8 mouse cellular contexts compared by ENCODE assay signal in genomic region chr17:29034264-29034663, GRCm38 (mm10). TPM values are rescaled to one million over a fixed set of nuclear protein-coding genes. Genes with fewer than 3 reads are reported as not detected.
DNase-seq lines count a peak whose midpoint lies in the region; ATAC-seq and TF ChIP-seq lines count a peak whose summit lies in the region.

No protein-coding gene starts in this region.

- H3K9ac ChIP-seq in heart, embryonic 12.5 days = peak overlapping the region; percentile 97
- peak overlapping the region; percentile 54 for H3K9ac ChIP-seq in ES-E14 (ENCODE audit: insufficient read depth, low read depth, low read length, poor library complexity, severe bottlenecking)
- peak overlapping the region; percentile 84 for H3K9ac ChIP-seq in forebrain, postnatal 0 days
- H3K9ac ChIP-seq in liver, embryonic 16.5 days (ENCODE audit: low read depth, low read length) = peak overlapping the region; percentile 82

- no peaks in the 10 kb centered on the region for H3K9me3 ChIP-seq in heart, embryonic 12.5 days (replicated peaks)
- no peaks in the 10 kb centered on the region for H3K9me3 ChIP-seq in ES-E14 (ENCODE audit: control insufficient read depth, insufficient read depth, low read depth, low read length)
- H3K9me3 ChIP-seq in forebrain, postnatal 0 days (ENCODE audit: low read length) = no peaks in the 10 kb centered on the region
- H3K9me3 ChIP-seq in liver, embryonic 16.5 days (replicated peaks; ENCODE audit: control insufficient read depth, low read length) = no peaks in the 10 kb centered on the region

- ATAC-seq in heart, embryonic 12.5 days (ENCODE audit: insufficient number of reproducible peaks, low FRiP score) = no peak
- no peak for ATAC-seq in forebrain, postnatal 0 days
- ATAC-seq in liver, embryonic 16.5 days (ENCODE audit: low read depth) = no peak

- peaks cover 35% of the 10 kb centered on the region for H3K36me3 ChIP-seq in heart, embryonic 12.5 days
- H3K36me3 ChIP-seq in ES-E14 (ENCODE audit: control insufficient read depth, insufficient read depth, low read length, poor library complexity, severe bottlenecking) = peaks cover 34% of the 10 kb centered on the region
- H3K36me3 ChIP-seq in forebrain, postnatal 0 days (ENCODE audit: insufficient read depth) = peaks cover 26% of the 10 kb centered on the region
- peaks cover 30% of the 10 kb centered on the region for H3K36me3 ChIP-seq in liver, embryonic 16.5 days (ENCODE audit: control insufficient read depth, insufficient read depth)

- in situ Hi-C loops in ES-E14 (cut with MboI; ENCODE audit: low sequenced_read_pairs in 2 of 2, unreplicated experiment in 2 of 2) = no loop called here

- no peak for TF ChIP-seq CTCF in forebrain, postnatal 0 days (IDR thresholded peaks at IDR 0.05; ENCODE audit: low read depth)

- H3K4me3 ChIP-seq in heart, embryonic 12.5 days = peak overlapping the region; percentile 73
- H3K4me3 ChIP-seq in ES-E14 (ENCODE audit: insufficient read depth in 1 of 2, low read depth in 1 of 2, low read length in 2 of 2, poor library complexity in 1 of 2, severe bottlenecking in 1 of 2) = peak overlapping the region; percentile 96 to 98
- peak overlapping the region; percentile 63 for H3K4me3 ChIP-seq in forebrain, postnatal 0 days (ENCODE audit: low read depth, low read length)
- H3K4me3 ChIP-seq in liver, embryonic 16.5 days (ENCODE audit: low read depth, low read length) = peak overlapping the region; percentile 94

- DNase-seq in heart, adult 18-20 months = no peak
- DNase-seq in ES-E14 (ENCODE audit: low read depth, low spot score) = no peak
- no peak for DNase-seq in forebrain, postnatal 0 days
- DNase-seq in testis, postnatal 14 days (ENCODE audit: low spot score) = no peak
- no peak for DNase-seq in thymus, postnatal 25 days
- DNase-seq in retina, postnatal 1 day = no peak

- peak overlapping the region; percentile 99 for H3K4me2 ChIP-seq in heart, embryonic 12.5 days
- peak overlapping the region; percentile 86 for H3K4me2 ChIP-seq in forebrain, postnatal 0 days (ENCODE audit: low read depth)
- H3K4me2 ChIP-seq in liver, embryonic 16.5 days (ENCODE audit: low read depth, low read length) = peak overlapping the region; percentile 75

- no peaks in the 10 kb centered on the region for H3K27me3 ChIP-seq in heart, embryonic 12.5 days (replicated peaks)
- no peaks in the 10 kb centered on the region for H3K27me3 ChIP-seq in forebrain, postnatal 0 days (ENCODE audit: insufficient read depth, low read length)
- no peaks in the 10 kb centered on the region for H3K27me3 ChIP-seq in liver, embryonic 16.5 days (ENCODE audit: control insufficient read depth, insufficient read depth, low read depth, low read length)

- peak overlapping the region; percentile 34; the same call in 1 of the 2 replicates for H3K27ac ChIP-seq in heart, embryonic 12.5 days (ENCODE audit: poor library complexity, severe bottlenecking)
- H3K27ac ChIP-seq in ES-E14 (ENCODE audit: insufficient read depth, low read depth, low read length, poor library complexity, severe bottlenecking) = no peak overlapping the region
- H3K27ac ChIP-seq in forebrain, postnatal 0 days (ENCODE audit: low read depth, low read length) = no peak overlapping the region
- peak overlapping the region; percentile 97; the same call in 1 of the 2 replicates for H3K27ac ChIP-seq in liver, embryonic 16.5 days (ENCODE audit: low read length)

- peaks cover 28% of the 10 kb centered on the region for H3K4me1 ChIP-seq in heart, embryonic 12.5 days (replicated peaks)
- peaks cover 3 to 4% of the 10 kb centered on the region in 2 experiments; a peak in 1 of 4 replicates for H3K4me1 ChIP-seq in ES-E14 (ENCODE audit: control insufficient read depth in 2 of 2, insufficient read depth in 2 of 2, low read length in 2 of 2, poor library complexity in 1 of 2)
- peaks cover 4% of the 10 kb centered on the region; the same call in 1 of the 2 replicates for H3K4me1 ChIP-seq in forebrain, postnatal 0 days (ENCODE audit: insufficient read depth)
- H3K4me1 ChIP-seq in liver, embryonic 16.5 days (ENCODE audit: control insufficient read depth, low read depth, low read length) = peaks cover 27% of the 10 kb centered on the region

TF ChIP-seq in ES-E14, 5 proteins besides CTCF, POLR2A, EP300 and RAD21:
- TF ChIP-seq HCFC1 (IDR thresholded peaks at IDR 0.05; ENCODE audit: borderline replicate concordance, insufficient read depth, low read length) = no peak
- TF ChIP-seq CHD2 (IDR thresholded peaks at IDR 0.05; ENCODE audit: low read depth, low read length) = no peak
- TF ChIP-seq ZC3H11A (IDR thresholded peaks at IDR 0.05; ENCODE audit: borderline replicate concordance, low read depth, low read length) = no peak
- no peak for TF ChIP-seq MAFK (IDR thresholded peaks at IDR 0.05; ENCODE audit: insufficient read depth, low read depth, low read length)
- TF ChIP-seq ZNF384 (IDR thresholded peaks at IDR 0.05; ENCODE audit: low read depth, low read length) = no peak

RNA-seq across cellular contexts. Expression of gene Srsf3, which starts 1.8 kb away (rescaled TPM):
- 406 and 412 TPM in 2 replicates for polyA plus RNA-seq in heart, embryonic 12.5 days (2016; fragmentation: Nextera tagmentation; extraction: Ambion mirVana)
- total RNA-seq in heart, adult 18-20 months (2021) = 10 to 100 TPM; 74.9 to 89.9 TPM
- 317 and 391 TPM in 2 replicates for total RNA-seq in ES-E14 (2012; rRNA removed)
- 263 and 287 TPM in 2 replicates for total RNA-seq in forebrain, postnatal 0 days (2014; rRNA removed)
- 367 and 416 TPM in 2 replicates for polyA plus RNA-seq in forebrain, postnatal 0 days (2015; fragmentation: Nextera tagmentation; extraction: Ambion mirVana)
- 185 and 211 TPM in 2 replicates for polyA plus RNA-seq in liver, embryonic 16.5 days (2015; fragmentation: Nextera tagmentation; extraction: Ambion mirVana)

RNA-seq across cellular contexts. Expression of gene Stk38, which starts 26.5 kb away (rescaled TPM):
- 91.0 and 94.3 TPM in 2 replicates for polyA plus RNA-seq in heart, embryonic 12.5 days (2016; fragmentation: Nextera tagmentation; extraction: Ambion mirVana)
- 10 to 100 TPM; 22.0 to 28.8 TPM for total RNA-seq in heart, adult 18-20 months (2021)
- total RNA-seq in ES-E14 (2012; rRNA removed) = 78.0 and 85.7 TPM in 2 replicates
- total RNA-seq in forebrain, postnatal 0 days (2014; rRNA removed) = 49.0 and 58.8 TPM in 2 replicates
- 32.8 and 43.7 TPM in 2 replicates for polyA plus RNA-seq in forebrain, postnatal 0 days (2015; fragmentation: Nextera tagmentation; extraction: Ambion mirVana)
- 46.5 and 51.0 TPM in 2 replicates for polyA plus RNA-seq in liver, embryonic 16.5 days (2015; fragmentation: Nextera tagmentation; extraction: Ambion mirVana)

RNA-seq across cellular contexts. Expression of gene Cdkn1a, which starts 56.5 kb away (rescaled TPM):
- 43.2 and 45.3 TPM in 2 replicates for polyA plus RNA-seq in heart, embryonic 12.5 days (2016; fragmentation: Nextera tagmentation; extraction: Ambion mirVana)
- 100 to 1,000 TPM; 101 to 149 TPM for total RNA-seq in heart, adult 18-20 months (2021)
- total RNA-seq in ES-E14 (2012; rRNA removed) = 17.8 and 32.3 TPM in 2 replicates
- total RNA-seq in forebrain, postnatal 0 days (2014; rRNA removed) = 15.3 and 20.0 TPM in 2 replicates
- 94.3 and 121 TPM in 2 replicates for polyA plus RNA-seq in forebrain, postnatal 0 days (2015; fragmentation: Nextera tagmentation; extraction: Ambion mirVana)
- 12.6 and 16.5 TPM in 2 replicates for polyA plus RNA-seq in liver, embryonic 16.5 days (2015; fragmentation: Nextera tagmentation; extraction: Ambion mirVana)

Comparison
In these comparisons a context has a peak if more than half of its experiments do, and no peak if none do; other contexts are left out.
1. H3K27ac ChIP-seq: peak in heart, embryonic 12.5 days (single experiment) and liver, embryonic 16.5 days (single experiment); none in ES-E14 (single experiment) and forebrain, postnatal 0 days (single experiment).
2. Peak in every context shown above with its lines, with median percentiles within 50 percentile points of each other: H3K4me2 ChIP-seq, H3K4me3 ChIP-seq and H3K9ac ChIP-seq.